Mouse (Mus musculus): ENCODE measurements around the gene Bag3. TPM values are rescaled to one million over a fixed set of nuclear protein-coding genes. Genes with fewer than 3 reads are reported as not detected.
"Not testable (repeated sequence)": the region's sequence is repeated elsewhere in the genome, so short reads cannot be mapped to it uniquely, and the experiment has no call there.

The Bag3 gene
- total RNA-seq, 2 experiments from 2014 or later = 111 to 112 TPM

GRCm38 (mm10) chr7:128554502-128554901 lies 31.1 kb downstream of the Bag3 start:
- no peak for DNase-seq
- intact Hi-C loops (cut with DNase I; ENCODE audit: low total_unique reads) = no loop called here

DNA sequence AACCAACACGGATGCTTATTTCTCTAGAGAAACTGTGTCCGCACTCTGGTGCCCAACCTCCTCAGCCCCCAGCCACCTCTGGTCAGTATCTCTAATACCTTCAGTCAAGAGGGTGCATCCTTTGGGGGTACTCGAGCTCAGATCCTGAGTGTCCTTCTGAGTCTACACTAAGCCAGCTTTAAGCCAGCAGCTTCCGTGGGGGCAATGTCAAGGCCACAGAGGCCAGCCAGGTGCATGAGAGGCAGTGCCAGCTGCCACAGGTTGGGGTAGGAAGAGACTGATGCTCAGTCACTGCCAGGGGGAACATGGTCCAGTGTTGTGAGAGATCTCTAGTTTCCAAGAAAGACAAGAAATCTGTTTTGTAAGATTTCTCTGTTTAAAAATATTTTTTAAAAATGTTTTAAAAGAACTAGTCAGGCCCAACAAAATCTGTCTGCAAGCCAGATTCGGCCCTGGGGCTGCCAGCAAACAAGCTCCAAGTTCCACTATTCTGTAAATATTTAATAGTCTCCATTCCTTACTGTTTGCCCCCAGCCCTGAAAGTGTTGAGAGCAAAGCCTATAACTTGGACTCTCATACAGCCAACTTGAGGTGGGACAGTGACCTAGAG lies 31.8 kb downstream of the Bag3 start:
- intact Hi-C loops (cut with DNase I; ENCODE audit: low total_unique reads) = no loop called here
- no peak for DNase-seq

GRCm38 (mm10) chr7:128556923-128557430 lies 33.6 kb downstream of the Bag3 start:
- DNase-seq = no peak
- intact Hi-C loops (cut with DNase I; ENCODE audit: low total_unique reads) = no loop called here

GRCm38 (mm10) chr7:128563373-128563772 lies 40.0 kb downstream of the Bag3 start:
- intact Hi-C loops (cut with DNase I; ENCODE audit: low total_unique reads) = no loop called here

DNA sequence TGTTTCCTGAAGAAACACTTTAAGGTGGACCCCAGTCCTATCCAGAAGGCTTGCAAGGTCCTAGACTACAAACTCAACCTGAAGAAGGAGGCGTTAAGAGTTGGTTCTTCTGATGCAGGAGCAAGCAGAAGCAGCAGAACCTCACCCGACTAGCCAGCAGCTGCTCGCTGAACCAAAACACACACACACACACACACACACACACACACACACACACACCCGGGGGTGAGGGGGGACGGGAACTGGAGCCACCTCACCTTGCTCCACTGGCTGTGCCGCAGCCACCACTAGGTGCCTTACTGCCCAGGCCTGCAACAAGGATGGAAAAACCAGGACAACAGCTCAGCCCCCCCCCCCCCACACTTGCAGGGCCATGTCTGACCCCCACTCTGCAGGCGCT lies 42.9 kb downstream of the Bag3 start:
- no peak for DNase-seq
- intact Hi-C loops (cut with DNase I; ENCODE audit: low total_unique reads) = no loop called here

More at GRCm38 (mm10) chr7:128563373-128563772, 40.0 kb downstream of the Bag3 start:
- no peak for DNase-seq

- no peak for DNase-seq
- intact Hi-C loops (cut with DNase I; ENCODE audit: low total_unique reads) = no loop called here
Measured at GRCm38 (mm10) chr7:128567561-128568244, 44.3 kb downstream of the Bag3 start.

- DNase-seq; intact Hi-C loops (cut with DNase I; ENCODE audit: low total_unique reads): not testable (repeated sequence)
Measured at GRCm38 (mm10) chr7:128569429-128569828, 46.0 kb downstream of the Bag3 start.

DNA sequence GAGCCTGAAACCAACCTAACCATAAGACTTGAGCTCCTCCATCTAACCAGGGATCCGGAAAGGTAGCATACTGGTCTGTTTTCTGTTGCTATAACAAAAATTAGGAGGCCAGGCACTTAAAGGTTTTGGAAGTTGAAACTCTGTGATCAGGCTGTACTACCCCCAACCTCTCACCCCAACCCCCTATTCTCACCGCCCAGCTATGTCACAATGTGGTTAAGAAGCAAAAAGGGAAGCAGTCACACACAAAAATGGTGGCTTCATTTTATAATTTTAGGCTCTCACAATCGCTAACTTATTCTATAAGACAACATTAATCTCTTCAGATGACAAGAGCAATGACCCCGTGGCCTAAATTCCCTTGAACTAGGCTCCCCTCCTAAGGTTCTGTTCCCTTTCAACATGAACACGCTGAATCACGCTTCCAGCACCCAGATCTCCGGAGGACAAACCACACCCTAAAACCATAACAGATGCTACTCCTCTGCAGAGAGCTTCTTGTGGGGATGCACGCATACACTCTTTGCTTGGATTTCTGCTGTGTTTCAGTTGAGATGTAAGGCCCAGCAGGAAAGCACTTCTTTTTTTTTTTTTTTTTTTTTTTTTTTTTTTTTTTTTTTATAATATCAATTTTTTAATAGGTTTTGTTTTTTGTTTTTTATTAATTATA lies 46.7 kb downstream of the Bag3 start:
- no peak for DNase-seq

DNA sequence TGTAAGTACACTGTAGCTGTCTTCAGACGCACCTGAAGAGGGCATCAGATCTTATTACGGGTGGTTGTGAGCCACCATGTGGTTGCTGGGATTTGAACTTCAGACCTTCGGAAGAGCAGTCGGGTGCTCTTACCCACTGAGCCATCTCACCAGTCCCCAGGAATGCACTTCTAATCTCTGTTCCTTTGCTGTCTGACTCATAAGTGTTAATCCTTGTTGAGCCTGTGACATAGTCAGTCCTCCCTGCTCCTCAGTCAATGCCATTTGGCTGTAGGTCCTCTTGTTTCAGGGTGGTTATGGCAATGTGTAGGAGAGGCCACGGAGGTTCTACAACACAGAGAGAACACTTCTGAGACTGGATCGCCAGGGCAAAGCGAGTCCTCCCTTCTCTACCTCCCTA lies 47.2 kb downstream of the Bag3 start:
- DNase-seq; intact Hi-C loops (cut with DNase I; ENCODE audit: low total_unique reads): not testable (repeated sequence)

More for the DNA sequence above, 46.7 kb downstream of the Bag3 start:
- intact Hi-C loops (cut with DNase I; ENCODE audit: low total_unique reads) = no loop called here

GRCm38 (mm10) chr7:128572030-128572429 lies 48.6 kb downstream of the Bag3 start:
- intact Hi-C loops (cut with DNase I; ENCODE audit: low total_unique reads) = no loop called here
- DNase-seq = no peak

GRCm38 (mm10) chr7:128575211-128575610 lies 51.8 kb downstream of the Bag3 start:
- intact Hi-C loops (cut with DNase I; ENCODE audit: low total_unique reads) = no loop called here
- DNase-seq = no peak

DNA sequence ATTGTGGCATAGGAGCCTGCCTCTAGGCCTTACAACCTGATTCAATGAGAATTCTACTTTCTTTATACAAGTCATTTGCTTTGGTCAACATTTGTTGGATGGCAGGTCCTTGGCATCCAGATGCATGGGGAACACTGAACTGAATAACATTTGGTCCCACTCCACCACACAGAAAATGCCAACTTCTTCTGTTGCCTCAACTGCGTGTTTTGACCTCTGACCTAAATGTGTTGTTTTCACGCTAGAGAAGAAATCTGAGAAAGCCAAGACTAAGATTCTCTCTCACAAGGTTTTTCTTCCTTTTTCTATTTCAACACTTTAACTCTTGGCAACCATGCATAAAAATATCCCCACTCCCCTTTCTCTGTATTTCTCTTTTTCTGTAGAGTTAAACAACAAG lies 52.4 kb downstream of the Bag3 start:
- intact Hi-C loops (cut with DNase I; ENCODE audit: low total_unique reads) = no loop called here

GRCm38 (mm10) chr7:128577607-128578006 lies 54.2 kb downstream of the Bag3 start:
- no peak for DNase-seq
- intact Hi-C loops (cut with DNase I; ENCODE audit: low total_unique reads) = no loop called here

More for the DNA sequence above, 52.4 kb downstream of the Bag3 start:
- DNase-seq = no peak

GRCm38 (mm10) chr7:128578199-128578945 lies 55.0 kb downstream of the Bag3 start:
- intact Hi-C loops (cut with DNase I; ENCODE audit: low total_unique reads) = no loop called here
- DNase-seq = no peak

- DNase-seq = no peak
- intact Hi-C loops (cut with DNase I; ENCODE audit: low total_unique reads) = no loop called here
Measured at GRCm38 (mm10) chr7:128579381-128579780, 56.0 kb downstream of the Bag3 start.

- DNase-seq = no peak
- intact Hi-C loops (cut with DNase I; ENCODE audit: low total_unique reads) = no loop called here
Measured at GRCm38 (mm10) chr7:128580318-128580717, 56.9 kb downstream of the Bag3 start.

DNA sequence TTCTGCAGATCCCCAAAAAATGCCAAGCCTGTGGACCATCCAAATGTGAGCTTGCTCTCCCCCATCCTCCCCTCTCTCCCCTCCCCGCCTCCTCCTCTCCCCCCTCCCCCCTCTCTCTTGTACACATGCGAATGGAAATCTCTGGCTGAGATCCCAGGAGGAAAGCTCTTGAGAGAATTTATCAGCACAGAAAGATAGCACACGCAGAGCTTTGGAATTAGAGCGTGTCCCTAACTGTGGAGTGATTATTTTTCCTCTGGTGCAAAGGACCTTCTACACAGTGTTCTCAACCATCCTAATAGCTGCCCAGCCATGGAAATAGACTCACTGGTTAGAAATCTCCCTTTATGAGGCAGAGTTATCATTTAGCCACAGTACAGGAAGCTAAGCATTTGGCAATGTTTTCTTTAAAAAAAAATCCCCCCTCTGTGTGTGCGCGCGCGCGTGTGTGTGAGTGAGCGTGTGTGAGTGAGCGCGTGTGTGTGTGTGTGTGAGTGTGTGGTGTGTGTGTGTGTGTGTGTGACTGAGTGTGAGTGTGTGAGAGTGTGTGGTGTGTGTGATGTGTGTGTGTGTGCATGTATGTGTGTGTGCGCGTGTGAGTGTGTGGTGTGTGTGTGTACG lies 58.6 kb downstream of the Bag3 start:
- intact Hi-C loops (cut with DNase I; ENCODE audit: low total_unique reads) = no loop called here
- no peak for DNase-seq

DNA sequence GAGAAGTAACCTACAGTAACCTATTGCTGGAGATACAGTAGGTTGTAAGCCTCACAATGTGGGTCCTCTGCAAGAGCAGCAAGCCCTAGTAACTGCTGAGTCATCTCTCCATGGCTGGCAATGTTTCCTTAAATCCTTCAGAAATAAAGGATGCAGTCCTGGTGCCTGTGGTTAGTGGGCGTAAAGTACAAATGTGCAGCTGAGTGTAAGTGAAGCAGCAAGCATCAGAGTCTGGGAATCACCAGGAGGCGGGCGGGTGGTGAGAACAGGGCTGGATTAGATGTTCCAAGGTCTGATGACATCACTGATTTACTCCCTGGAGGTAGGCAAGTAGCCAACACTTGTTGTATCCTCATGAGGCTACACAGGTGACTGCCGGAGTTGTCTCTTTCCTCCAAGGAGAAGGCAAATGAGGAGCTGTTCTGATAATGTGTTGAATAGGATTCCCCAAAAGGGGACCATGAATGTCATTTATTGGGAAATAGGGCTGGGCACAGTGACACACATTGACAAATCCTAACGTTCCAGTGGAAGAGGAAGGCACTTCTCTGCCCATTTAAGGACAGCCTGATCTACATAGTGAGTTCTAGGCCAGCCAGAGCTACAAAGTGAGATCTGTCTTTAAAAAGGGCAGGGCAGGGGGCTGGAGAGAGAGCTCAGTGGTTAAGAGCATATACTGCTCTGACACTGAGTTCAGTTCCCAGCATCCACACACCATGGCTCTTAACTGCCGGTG lies 60.0 kb downstream of the Bag3 start:
- intact Hi-C loops (cut with DNase I; ENCODE audit: low total_unique reads) = no loop called here

More for the DNA sequence above, 60.0 kb downstream of the Bag3 start:
- no peak for DNase-seq

Data from gastrocnemius, postnatal 14 days (tissue).